Mouse (Mus musculus) NIH3T3 (cell line): Measurements from ENCODE around the gene Kif5a.
"Not testable (repeated sequence)": the region's sequence is repeated elsewhere in the genome, so short reads cannot be mapped to it uniquely, and the experiment has no call there.

Source experiments
- DNase-seq: peaks from one replicate; pipeline ENCODE4 v3.0.0-alpha.2; 2012; ENCODE audit warnings: low read depth

The Kif5a gene

GRCm38 (mm10) chr10:127213704-127214421 is 49.3 kb downstream of the Kif5a start:
- peak; percentile 35 for DNase-seq

- no peak for DNase-seq
Measured at GRCm38 (mm10) chr10:127213272-127213671, 49.9 kb downstream of the Kif5a start.

DNA sequence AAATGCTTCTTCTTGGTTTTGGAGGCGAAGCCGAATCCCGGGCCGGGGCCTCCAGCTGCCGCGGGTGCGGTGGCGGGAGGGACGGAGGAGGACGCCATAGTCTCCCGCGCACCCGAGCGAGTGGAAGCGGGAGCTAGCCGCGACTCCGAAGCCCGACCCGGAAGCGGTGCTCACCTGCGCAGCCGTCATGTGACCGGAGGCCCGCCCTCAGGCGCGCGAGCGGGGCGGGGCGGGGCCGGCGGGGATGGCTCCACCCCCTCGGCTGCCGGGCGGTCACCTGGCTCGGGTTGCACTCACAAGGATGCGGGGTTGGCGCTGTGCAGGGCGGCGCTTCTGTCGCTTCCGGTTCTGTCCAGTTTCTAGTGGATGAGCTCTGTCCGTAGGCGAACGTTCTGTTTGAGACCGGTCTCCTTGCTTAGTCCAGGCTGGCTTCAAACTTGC is 51.7 kb downstream of the Kif5a start, which contains the start of gene Pip4k2c:
Pip4k2c (minus strand) TSS at position 172 of the 441 bp plus-strand sequence.
- DNase-seq: peak; percentile 96

DNA sequence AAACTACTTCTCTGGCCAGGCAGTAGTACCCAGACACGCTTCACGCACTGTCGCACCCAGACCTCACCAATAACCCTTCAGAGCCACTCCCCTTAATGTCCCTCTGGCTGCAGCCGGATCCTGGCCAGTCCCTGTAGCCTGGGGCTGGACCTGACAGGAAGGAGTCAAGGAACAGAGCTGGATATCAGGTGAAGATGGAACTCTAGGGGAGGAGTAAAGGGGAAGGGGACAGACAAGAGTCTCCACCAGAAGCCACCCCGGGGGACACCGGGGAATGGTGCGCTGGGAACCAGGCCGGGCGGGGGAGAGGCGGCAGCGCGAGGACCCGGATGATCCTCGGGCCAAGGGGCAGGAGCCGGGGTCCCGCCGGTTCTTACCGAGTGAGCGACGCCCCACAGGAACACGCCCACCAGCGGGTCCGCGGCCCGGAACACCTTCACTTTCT is 52.2 kb downstream of the Kif5a start:
- DNase-seq: peak; percentile 39

DNA sequence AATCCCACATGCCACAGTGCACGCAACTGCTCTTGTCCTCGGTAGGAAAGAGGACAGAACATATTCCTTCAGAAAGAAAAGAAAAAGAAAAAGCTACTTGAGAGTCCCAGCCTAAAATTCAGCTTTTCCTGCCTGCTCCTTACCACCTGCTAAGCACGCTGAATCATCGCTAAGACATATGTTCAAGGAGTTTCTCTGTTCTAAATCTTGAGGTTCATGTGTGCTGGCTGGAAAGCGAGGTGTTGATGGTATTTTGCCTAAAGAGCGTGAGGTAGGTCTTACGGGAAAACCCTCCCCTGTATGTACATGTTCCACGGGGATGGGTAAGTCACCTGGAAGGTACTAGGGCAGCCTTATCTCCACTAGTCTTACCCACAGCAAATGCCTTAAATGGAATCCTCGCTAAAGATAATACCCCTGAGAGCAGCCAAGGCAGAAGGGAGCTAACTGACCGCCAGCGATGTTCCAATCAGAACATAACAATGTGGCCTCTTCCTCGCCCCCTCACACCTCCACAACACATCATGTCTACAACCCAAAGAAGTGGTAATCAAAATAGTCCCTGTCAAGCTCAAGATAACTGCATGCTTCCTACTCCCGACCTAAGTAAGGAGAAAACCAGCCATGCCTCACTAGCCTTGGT is 53.1 kb downstream of the Kif5a start:
- no peak for DNase-seq

- no peak for DNase-seq
Measured at GRCm38 (mm10) chr10:127208921-127209320, 54.2 kb downstream of the Kif5a start.

- no peak for DNase-seq
Measured at GRCm38 (mm10) chr10:127205373-127205772, 57.8 kb downstream of the Kif5a start.

GRCm38 (mm10) chr10:127204589-127204988 is 58.6 kb downstream of the Kif5a start:
- no peak for DNase-seq

DNA sequence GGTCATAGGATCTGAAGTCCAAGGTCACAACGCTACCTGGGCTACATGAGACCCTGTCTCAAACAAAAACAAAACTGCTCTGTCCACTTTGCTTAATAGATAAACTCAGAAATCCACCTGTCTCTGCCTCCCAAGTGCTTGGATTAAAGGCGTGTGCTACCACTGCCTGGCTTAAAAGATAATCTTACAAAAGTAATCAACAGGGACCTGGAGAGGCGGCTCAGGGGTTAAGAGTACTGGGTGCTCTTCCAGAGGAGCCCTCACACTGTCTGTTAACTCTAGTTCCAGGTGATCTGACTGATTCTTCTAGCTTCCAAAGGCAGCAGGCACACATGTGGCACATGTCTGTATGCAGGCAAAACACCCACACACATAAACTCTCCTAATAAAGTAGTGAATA is 60.0 kb downstream of the Kif5a start:
- DNase-seq: no peak

DNA sequence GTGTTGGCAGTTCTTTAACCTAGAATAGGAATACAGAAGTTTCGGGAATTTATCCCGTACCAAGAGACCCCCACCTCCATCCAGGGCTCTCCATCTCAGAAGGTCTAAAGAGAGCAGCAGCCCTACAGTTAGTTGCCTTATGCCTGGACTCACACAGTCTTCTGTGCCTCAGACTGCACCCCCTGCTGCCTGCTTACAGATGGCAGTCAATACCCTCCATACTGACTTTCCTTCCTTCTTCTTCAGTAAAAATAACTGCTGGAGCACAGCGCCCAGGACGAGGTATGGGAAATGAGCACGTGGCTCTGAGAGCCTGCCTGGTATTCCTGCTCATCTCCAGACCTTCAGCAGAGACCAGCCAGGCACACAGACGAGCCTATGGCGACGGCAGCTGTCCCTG is 62.9 kb downstream of the Kif5a start:
- DNase-seq: peak; percentile 35

GRCm38 (mm10) chr10:127199474-127199873 is 63.7 kb downstream of the Kif5a start:
- DNase-seq: no peak

DNA sequence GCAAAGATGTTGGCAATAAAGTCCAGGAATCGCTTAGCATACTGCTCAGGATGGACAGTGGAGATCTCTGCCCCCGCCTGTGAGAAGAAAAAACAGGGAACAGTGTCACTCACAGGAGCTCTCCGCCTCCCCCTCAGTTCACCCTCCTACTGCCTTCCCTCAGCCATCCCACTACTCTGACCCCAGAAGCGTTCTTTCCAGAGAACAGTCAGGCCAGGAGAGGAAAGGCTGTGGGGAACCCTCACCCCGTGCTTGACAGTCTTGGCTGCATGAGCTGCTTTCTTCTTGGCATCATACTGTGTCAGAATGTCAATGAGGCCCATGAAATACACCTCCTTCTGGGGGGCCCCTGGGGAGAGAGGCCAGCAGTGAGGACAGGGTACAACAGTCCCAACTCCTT is 64.1 kb downstream of the Kif5a start:
- DNase-seq: no peak

- DNase-seq: no peak
Measured at GRCm38 (mm10) chr10:127198492-127198891, 64.7 kb downstream of the Kif5a start.

DNA sequence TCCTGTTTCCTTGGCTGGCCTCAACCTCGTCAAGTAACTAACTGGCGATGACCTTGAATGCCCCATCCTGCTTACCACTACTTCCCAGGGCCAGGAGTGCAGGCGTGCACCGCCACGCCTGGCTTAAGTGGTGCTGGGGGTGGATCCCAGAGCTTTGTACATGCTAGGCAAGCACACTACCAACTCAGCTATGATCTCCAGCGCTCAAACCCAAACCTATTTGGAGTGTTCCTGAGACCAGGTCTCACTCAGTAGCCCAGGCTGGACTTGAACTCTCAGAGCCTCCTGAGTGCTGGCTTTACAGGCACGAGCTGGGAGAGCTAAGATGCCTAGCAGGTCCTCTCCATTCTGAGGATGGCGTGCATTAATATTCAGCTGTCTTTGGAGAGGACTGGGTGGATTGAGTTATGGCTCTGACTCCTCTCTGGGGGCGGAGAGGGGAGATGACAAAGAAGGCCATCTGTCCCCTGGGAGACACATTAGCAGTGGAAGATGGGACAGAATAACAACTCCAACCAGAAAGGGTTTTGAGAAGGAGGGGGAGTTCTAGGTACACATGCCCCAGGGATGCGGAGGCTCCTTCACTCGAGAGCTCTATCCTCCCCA is 65.5 kb downstream of the Kif5a start:
- no peak for DNase-seq

- DNase-seq: no peak
Measured at GRCm38 (mm10) chr10:127197104-127197503, 66.0 kb downstream of the Kif5a start.

GRCm38 (mm10) chr10:127196392-127196791 is 66.8 kb downstream of the Kif5a start:
- DNase-seq: peak; percentile 95

DNA sequence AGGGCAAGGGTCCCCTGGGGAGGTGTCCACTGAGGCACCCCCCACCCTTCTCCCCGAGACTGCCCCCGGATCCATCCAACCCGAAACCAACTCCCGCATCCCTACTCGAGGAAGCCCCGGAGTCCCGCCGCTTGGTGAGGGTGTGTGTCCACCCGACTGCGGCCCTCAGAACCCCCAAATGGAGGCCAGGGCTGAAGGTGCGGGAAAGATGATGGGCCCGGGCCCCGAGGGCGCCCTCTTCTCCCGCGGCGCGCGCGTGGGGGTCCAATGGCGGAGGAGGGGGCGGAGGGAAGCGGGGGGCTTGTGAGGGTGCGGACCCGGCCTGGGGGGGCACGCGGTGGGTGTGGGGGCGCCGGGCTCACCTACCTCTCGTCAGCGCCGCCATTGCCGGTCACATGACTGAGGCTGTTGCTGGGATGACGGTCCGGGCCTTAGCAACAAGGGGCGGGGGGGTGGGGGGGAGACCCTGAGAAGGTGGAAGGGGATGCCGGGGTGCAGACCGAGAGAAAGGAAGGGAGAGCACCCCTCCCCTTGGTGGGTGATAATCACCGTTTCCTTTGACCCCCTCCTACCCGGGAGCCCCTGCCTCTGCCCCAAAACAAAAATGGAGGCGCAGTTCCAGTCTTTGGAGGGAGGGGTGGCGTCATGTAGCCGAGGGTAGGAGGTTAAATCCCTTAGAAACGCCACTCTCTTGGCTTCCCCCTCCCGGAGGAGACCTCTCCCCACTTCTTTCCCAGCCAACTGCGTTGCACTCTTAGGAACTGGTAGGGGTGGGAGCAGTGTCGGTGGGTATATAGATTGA is 67.6 kb downstream of the Kif5a start, which contains the start of gene Dtx3:
Dtx3 (minus strand) TSS at position 401 of the 802 bp plus-strand sequence.
- DNase-seq: peak; percentile 75

DNA sequence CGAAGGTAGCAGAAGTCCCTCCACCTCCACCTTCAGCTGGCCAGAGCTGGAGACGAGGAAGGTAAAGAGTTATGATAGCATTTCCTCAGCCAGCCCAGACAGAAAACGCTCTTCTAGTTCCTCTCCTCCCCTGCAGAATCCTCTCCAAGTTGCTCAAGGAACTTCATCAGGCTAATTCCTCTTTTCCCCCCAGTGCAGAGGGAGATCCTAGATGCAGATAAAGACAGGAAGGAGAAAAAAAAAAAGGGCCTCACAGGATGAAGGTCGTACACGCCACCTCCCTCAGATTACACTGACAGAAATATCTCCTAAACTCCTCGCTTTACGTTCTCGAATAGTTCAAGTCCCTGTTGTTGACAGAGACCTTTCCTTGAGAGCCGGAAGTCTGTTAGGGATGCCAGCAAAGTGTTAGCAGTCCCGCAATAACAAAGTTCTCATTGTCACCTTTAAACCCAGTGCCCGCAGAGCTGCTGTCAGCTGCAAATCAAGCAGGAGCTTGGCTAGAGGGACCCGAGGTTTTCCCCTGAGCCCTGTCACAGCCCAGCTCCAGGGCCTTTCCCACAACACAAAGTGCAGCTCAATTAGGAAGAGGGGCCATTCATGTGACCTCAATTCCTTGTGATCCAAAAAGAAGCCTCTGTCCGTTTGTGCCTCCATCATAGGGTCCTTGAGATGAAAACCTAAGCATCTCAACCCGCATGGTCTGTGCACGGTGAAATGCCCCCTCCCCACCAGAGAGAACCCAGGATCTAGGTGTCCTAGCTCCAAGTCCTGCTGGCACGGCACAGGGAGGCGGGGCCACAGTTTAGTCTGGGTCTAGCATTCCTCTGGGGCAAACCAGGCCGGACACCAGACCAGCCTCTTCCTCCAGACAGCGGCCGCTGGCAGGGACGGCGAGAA is 68.5 kb downstream of the Kif5a start:
- peak; percentile 84 for DNase-seq

- no peak for DNase-seq
Measured at GRCm38 (mm10) chr10:127193011-127193410, 70.1 kb downstream of the Kif5a start.

- not testable (repeated sequence) for DNase-seq
Measured at GRCm38 (mm10) chr10:127192057-127192328, 71.2 kb downstream of the Kif5a start.
